In genomic region chr11:112609277-112609676, GRCm38 (mm10) we compare ENCODE assay signal across 24 mouse cellular contexts.
A peak's percentile ranks its signal among the peaks of the same experiment; 100 is the strongest.
DNase-seq lines count a peak whose midpoint lies in the region; ATAC-seq and TF ChIP-seq lines count a peak whose summit lies in the region.
"Had no signal": no experiment of that assay in that cellular context is flagged by ENCODE, and none has a peak within 500 bp of the region (broad histone marks: within the 10 kb centered on the region; RNA-seq: fewer than 3 reads in every experiment).

No protein-coding gene starts in this region.

- H3K9ac ChIP-seq in kidney, postnatal 0 days (ENCODE audit: low read depth, low read length), result no peak overlapping the region
- H3K9ac ChIP-seq in kidney, embryonic 14.5 days (ENCODE audit: low read depth, low read length), result no peak overlapping the region
- H3K9ac ChIP-seq: embryonic facial prominence, embryonic 13.5 days; embryonic facial prominence, embryonic 15.5 days; forebrain, embryonic 12.5 days had no signal

- peak; percentile 24 for DNase-seq in kidney, postnatal 0 days (ENCODE audit: low spot score)
- DNase-seq in Muller cell, postnatal 12 days (ENCODE audit: inconsistent ontology term), result peak; percentile 53
- peak; percentile 69 for DNase-seq in ZHBTc4 (ENCODE audit: low read depth, low spot score)
- DNase-seq in adrenal gland, adult 18-20 months (ENCODE audit: low spot score in 2 of 2), result no peak
- DNase-seq in adrenal gland, adult (ENCODE audit: inconsistent age in 2 of 2, low spot score in 1 of 2), result no peak
- DNase-seq: adrenal gland, adult 2 months; adrenal gland, postnatal 10 days; adrenal gland, postnatal 25 days; cerebellum, adult 11 months; cerebellum, adult 18-20 months; cerebellum, adult 8-10 months; cerebellum, adult 9-11 months; cerebellum, postnatal 14 days; cerebellum, postnatal 36 days; embryo, embryonic 11 days had no signal

- H3K36me3 ChIP-seq in kidney, postnatal 0 days (ENCODE audit: insufficient read depth, low read length), result no peaks in the 10 kb centered on the region
- no peaks in the 10 kb centered on the region for H3K36me3 ChIP-seq in kidney, embryonic 14.5 days (ENCODE audit: control insufficient read depth, insufficient read depth, low read length)
- H3K36me3 ChIP-seq: embryonic facial prominence, embryonic 13.5 days; embryonic facial prominence, embryonic 15.5 days; forebrain, embryonic 10.5 days; forebrain, embryonic 12.5 days; G1E had no signal

- no peak for TF ChIP-seq CTCF in kidney, postnatal 0 days (IDR thresholded peaks at IDR 0.05; ENCODE audit: low read depth)

- H3K27ac ChIP-seq in kidney, postnatal 0 days, result no peak overlapping the region
- no peak overlapping the region for H3K27ac ChIP-seq in kidney, embryonic 14.5 days (ENCODE audit: low read depth, low read length)
- H3K27ac ChIP-seq: embryonic facial prominence, embryonic 13.5 days; embryonic facial prominence, embryonic 15.5 days; forebrain, embryonic 10.5 days; forebrain, embryonic 12.5 days had no signal

- no peak overlapping the region for H3K4me2 ChIP-seq in kidney, postnatal 0 days (ENCODE audit: low read length)
- no peak overlapping the region for H3K4me2 ChIP-seq in kidney, embryonic 14.5 days (replicated peaks; ENCODE audit: low read depth, low read length)
- H3K4me2 ChIP-seq: embryonic facial prominence, embryonic 13.5 days; embryonic facial prominence, embryonic 15.5 days; forebrain, embryonic 12.5 days had no signal

- no peak for ATAC-seq in kidney, postnatal 0 days (replicated peaks; ENCODE audit: low FRiP score, low read depth)
- ATAC-seq in kidney, embryonic 14.5 days (ENCODE audit: low FRiP score, low TSS enrichment), result no peak
- ATAC-seq: forebrain, embryonic 14.5 days; forebrain, embryonic 16.5 days had no signal

- no peaks in the 10 kb centered on the region for H3K9me3 ChIP-seq in kidney, postnatal 0 days (replicated peaks; ENCODE audit: low read length)
- H3K9me3 ChIP-seq in kidney, embryonic 14.5 days (ENCODE audit: control insufficient read depth, low read length), result no peaks in the 10 kb centered on the region
- H3K9me3 ChIP-seq: embryonic facial prominence, embryonic 13.5 days; embryonic facial prominence, embryonic 15.5 days; forebrain, embryonic 10.5 days; forebrain, embryonic 12.5 days had no signal

- H3K4me3 ChIP-seq in kidney, postnatal 0 days (replicated peaks; ENCODE audit: low read depth, low read length), result no peak overlapping the region
- H3K4me3 ChIP-seq in kidney, embryonic 14.5 days (ENCODE audit: low read length), result no peak overlapping the region
- H3K4me3 ChIP-seq: embryonic facial prominence, embryonic 13.5 days; embryonic facial prominence, embryonic 15.5 days; erythroblast, embryonic 14.5 days; forebrain, embryonic 10.5 days; forebrain, embryonic 12.5 days had no signal

- 53% methylated on average over 3 of the region's 3 CpGs for WGBS in kidney, postnatal 0 days
- 52% methylated on average over 3 of the region's 3 CpGs for WGBS in kidney, embryonic 14.5 days

- H3K4me1 ChIP-seq in kidney, postnatal 0 days (replicated peaks; ENCODE audit: insufficient read depth, low read length), result no peaks in the 10 kb centered on the region
- H3K4me1 ChIP-seq in kidney, embryonic 14.5 days (ENCODE audit: control insufficient read depth, insufficient read depth, low read length), result 0 out of 2 replicates have a peak, but pooled peaks cover under 1% of the 10 kb centered on the region
- H3K4me1 ChIP-seq: embryonic facial prominence, embryonic 15.5 days; forebrain, embryonic 12.5 days had no signal

- no peaks in the 10 kb centered on the region for H3K27me3 ChIP-seq in kidney, postnatal 0 days (ENCODE audit: insufficient read depth, low read length)
- no peaks in the 10 kb centered on the region for H3K27me3 ChIP-seq in kidney, embryonic 14.5 days (ENCODE audit: control insufficient read depth, insufficient read depth, low read length)
- H3K27me3 ChIP-seq: embryonic facial prominence, embryonic 13.5 days; embryonic facial prominence, embryonic 15.5 days; forebrain, embryonic 12.5 days had no signal

Comparison
In these comparisons a context has a peak if more than half of its experiments do, and no peak if none do; other contexts are left out.
1. DNase-seq: peak in kidney, postnatal 0 days (single experiment), Muller cell, postnatal 12 days (single experiment) and ZHBTc4 (single experiment); none in adrenal gland, adult 18-20 months (0 of 2) and adrenal gland, adult (0 of 2).